Mouse (Mus musculus) olfactory bulb, adult 2 months (tissue): ENCODE results near the gene Supt6. TPM values are rescaled to one million over a fixed set of nuclear protein-coding genes. Genes with fewer than 3 reads are reported as not detected.

Source experiments
- H3K27ac ChIP-seq: fragments of 200-500 bp; 2 replicates; pipeline ENCODE4 v1.5.1; 2012; ENCODE audit warnings: low read depth, low read length; ENCODE audit not compliant: insufficient read depth
- H3K4me1 ChIP-seq: fragments of 200-500 bp; 2 replicates; pipeline ENCODE4 v1.6.1; 2012; ENCODE audit warnings: low read length; ENCODE audit not compliant: control insufficient read depth, insufficient read depth
- H3K4me3 ChIP-seq: fragments of 200-500 bp; 2 replicates; pipeline ENCODE4 v1.5.1; 2012; ENCODE audit warnings: mild to moderate bottlenecking, low read depth, low read length, moderate library complexity; ENCODE audit not compliant: insufficient read depth
- CTCF ChIP-seq: fragments of 200-500 bp; IDR thresholded peaks from 2 replicates; pipeline ENCODE4 v1.5.1; 2012; ENCODE audit warnings: low read depth, mild to moderate bottlenecking, low read length, moderate library complexity; ENCODE audit not compliant: insufficient read depth
- POLR2A ChIP-seq: fragments of 200-500 bp; IDR thresholded peaks from 2 replicates; pipeline ENCODE4 v1.6.1; 2012; ENCODE audit warnings: mild to moderate bottlenecking, low read depth, low read length, moderate library complexity; ENCODE audit not compliant: insufficient read depth
- WGBS: fragments of 180-500 bp; shearing (Covaris S2); methylation state at CpG from one replicate; pipeline ENCODE4 v1.1.7; 2018; 5-methylcytosine and 5-hydroxymethylcytosine counted together
- polyA plus RNA-seq: library from polyadenylated mRNA; stranded (reverse); fragments of >200 nt; gene quantifications from 2 replicates; pipeline ENCODE4 v1.2.4, GENCODE M21; 2012; ENCODE audit warnings: low replicate concordance; ENCODE audit not compliant: missing spikeins, insufficient read depth, insufficient read length

Supt6 gene
- polyA plus RNA-seq, 1 experiment: 62.3 TPM

DNA sequence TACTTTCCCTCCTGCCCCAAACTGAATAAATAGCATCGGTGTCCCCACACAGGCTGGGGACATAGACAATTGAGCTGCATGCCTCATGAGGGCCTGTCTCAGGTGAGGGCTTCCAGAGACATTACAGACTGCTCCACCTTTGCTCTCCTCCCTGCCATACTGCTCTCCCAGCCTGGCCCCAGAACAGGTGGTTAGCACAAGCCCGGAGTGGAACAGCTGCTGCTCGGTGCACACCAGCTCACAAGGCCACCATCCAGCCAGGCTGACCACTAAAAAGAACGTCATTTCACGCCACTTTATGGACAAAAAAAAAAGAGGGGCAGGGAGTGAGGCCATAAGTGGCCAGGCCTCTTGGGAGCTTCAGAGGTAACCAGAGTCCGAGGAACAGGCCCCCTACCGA is 38.6 kb downstream of the Supt6 start:
- Histone ChIP-seq H3K27ac (no peak overlapping the region), H3K4me3 (no peak overlapping the region), H3K4me1 (peaks cover 17% of the 10 kb centered on the region)
- 88% methylated on average over 7 of the region's 7 CpGs for WGBS
- TF ChIP-seq CTCF: no peak
- no peak for TF ChIP-seq POLR2A

DNA sequence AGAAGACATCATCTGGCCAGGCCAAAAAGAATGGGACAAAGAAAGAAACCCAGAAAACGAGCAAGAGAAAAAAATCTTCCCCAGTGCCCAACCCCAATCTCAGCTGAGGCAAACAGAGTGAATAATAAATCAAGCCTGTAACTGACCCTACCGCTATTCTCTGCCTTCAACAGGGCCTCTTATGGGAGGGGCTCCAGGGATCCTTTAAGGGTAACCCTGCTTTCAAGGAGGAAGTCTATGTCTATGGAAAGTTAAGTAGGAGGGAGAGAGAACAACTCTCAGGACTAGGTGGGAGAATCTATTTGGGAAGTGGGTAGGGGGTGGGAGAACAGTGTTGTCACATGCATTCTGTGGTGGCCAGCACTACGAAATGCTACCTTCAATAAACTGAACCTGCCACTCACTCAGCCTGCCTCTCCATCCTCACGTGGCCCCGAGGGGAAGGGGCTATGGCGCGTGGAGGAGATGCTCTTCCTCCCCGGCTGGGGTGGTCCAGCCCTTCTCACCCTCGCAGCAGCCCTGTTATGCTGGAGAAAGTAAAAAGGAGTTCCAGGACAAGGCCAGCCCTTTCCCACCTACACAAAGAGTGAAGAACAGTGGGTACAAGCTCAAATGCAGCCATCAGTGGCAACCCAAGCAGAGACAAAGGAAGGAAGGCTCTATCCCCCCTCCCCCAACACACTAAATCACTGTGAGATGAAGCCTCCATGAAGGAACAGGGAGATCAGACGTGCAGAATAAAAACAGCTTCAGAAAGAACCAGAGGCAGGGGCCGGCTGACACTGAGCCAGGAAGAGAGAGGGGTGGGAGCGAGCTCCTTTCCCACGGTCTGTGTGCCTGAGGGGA is 40.2 kb downstream of the Supt6 start:
- TF ChIP-seq CTCF: no peak
- Histone ChIP-seq H3K27ac (peak overlapping the region; percentile 50), H3K4me3 (no peak overlapping the region), H3K4me1 (peaks cover 17% of the 10 kb centered on the region)
- 50% methylated on average over 13 of the region's 13 CpGs for WGBS

DNA sequence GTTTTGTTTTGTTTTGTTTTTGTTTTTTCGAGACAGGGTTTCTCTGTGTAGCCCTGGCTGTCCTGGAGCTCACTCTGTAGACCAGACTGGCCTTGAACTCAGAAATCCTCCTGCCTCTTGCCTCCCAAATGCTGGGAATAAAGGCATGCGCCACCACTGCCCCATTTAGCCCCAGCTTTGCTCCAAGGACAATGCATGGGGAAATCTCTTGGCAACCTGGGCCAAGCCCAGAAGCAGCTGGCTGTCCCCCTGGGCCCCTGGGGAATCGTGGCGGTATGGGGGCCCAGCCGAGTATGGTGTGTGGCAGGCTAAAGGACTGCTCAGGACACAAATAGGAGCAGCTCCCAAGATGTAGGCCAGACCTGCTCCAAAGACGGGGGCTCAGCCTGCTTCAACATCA is 41.5 kb downstream of the Supt6 start:
- 65% methylated on average over 6 of the region's 6 CpGs for WGBS
- Histone ChIP-seq H3K27ac (no peak overlapping the region), H3K4me3 (no peak overlapping the region), H3K4me1 (peaks cover 17% of the 10 kb centered on the region)
- TF ChIP-seq POLR2A (no peak), CTCF (no peak)

DNA sequence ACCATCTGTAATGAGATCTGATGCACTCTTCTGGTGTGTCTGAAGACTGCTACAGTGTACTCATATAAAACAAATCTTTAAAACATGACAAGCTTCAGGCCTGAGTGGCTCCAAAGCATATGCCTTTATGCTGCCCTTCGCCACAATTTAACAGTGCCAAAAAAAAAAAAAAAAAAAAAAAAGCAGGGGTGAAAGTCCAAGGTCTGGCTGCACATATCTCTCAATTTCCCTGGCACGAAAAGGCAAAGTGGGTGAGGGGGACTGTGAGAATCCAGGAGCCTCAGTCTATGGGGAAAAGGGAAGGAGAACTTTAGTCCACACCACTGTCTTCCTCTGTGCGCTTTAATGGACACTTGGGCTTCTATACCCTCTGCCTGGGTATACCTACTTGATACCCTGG is 43.4 kb downstream of the Supt6 start:
- 96% methylated on average over 3 of the region's 3 CpGs for WGBS
- Histone ChIP-seq H3K4me1 (peaks cover 15% of the 10 kb centered on the region), H3K27ac (no peak overlapping the region), H3K4me3 (no peak overlapping the region)
- TF ChIP-seq POLR2A (no peak), CTCF (no peak)

DNA sequence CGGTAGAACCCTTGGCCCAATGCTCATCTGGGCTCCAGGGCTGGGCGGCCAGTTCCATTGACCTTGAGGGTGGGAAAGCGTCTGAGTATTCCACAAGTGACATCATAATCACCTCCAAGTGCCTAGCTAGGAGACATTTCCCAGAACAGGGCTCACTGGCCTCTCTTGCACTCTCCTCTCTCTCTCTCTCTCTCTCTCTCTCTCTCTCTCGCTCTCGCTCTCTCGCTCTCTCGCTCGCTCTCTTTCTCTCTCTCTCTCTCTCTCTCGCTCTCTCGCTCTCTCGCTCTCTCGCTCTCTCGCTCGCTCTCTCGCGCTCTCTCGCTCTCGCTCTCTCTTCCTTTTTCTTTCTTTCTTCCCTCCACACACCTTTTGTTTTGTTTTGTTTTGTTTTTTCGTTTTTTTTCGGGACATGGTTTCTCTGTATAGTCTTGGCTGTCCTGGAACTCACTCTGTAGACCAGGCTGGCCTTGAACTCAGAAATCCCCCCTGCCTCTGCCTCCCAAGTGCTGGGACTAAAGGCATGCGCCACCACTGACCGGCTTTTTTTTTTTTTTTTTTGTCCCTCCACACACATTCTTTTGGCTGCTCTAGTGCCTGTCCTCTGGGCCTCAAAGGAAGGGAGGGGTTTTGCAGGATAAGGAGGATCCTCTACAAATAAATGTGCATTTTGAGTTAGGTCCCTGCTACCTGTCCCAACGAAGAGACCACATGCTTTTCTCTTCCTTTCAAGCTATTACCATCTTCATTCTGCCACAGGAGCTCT is 50.5 kb downstream of the Supt6 start:
- TF ChIP-seq CTCF: no peak
- no peak for TF ChIP-seq POLR2A
- H3K27ac ChIP-seq: no peak overlapping the region
- peaks cover 12% of the 10 kb centered on the region; the same call in 1 of the 2 replicates for H3K4me1 ChIP-seq
- peak overlapping the region; percentile 45 for H3K4me3 ChIP-seq
- WGBS: 63% methylated on average over 23 of the region's 23 CpGs

DNA sequence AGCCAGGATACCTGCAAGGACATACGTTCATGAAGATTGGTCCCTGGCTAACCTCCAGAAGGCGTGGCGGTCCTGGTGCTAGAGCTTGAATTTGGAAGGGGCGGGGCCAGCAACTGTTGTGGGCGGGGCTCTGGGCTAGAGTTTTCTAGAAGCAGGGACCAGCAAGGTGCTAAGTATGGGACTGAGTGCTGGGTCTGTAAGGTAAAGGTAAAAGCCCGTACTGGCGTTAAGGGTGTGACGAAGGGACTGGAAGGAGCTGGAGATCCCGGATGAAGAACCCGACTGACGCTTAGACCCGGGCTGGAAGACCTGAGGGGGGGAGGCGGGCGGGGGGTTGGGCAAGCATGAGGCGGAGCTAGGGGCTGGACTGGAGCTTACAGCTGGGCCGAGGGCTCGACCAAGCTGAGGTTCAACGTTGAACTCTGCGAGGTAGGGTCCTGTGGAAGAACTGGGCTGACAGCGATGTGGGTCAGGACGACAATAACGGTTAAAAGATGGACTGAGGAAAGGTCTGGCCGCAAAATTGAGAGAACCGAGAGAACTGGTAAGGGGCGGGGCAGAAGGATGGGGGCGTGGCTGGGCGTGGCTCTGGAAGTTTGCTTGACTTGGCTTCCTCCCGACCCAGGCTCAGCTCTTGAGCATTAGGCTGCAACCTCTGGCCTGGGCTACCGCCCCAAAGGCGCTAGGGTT is 51.2 kb downstream of the Supt6 start:
- TF ChIP-seq POLR2A (no peak), CTCF (no peak)
- H3K27ac ChIP-seq: 0 out of 2 replicates have a peak overlapping the region, but pooled peaks have one; percentile 36
- H3K4me1 ChIP-seq: peaks cover 14% of the 10 kb centered on the region
- peak overlapping the region; percentile 45 for H3K4me3 ChIP-seq
- 12% methylated on average over 30 of the region's 30 CpGs for WGBS

DNA sequence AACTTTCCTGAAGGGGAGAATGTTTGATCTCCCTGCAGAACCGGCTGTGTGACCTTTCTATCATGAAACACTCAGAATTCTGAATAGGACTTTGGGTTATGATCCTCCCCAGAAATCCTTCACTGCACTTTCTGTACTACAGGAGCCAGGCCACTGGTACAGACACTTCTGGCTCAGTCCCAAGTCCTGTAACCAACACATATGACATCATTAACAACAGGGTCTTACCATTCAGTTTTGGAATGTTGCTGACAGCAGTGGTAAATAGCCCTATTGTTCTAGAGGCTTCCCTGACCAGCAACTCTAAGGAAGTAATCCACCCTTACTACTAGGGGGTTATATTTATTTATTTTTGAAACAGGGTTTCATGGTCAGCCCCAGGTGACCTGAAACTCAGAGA is 52.7 kb downstream of the Supt6 start, which contains the start of gene Proca1:
Gene Proca1 (plus strand): TSS at position 280 of the 400 bp plus-strand sequence.
- H3K27ac ChIP-seq: no peak within 1 kb of the TSS
- H3K4me1 ChIP-seq: peaks cover 19% of the 10 kb centered on the region
- 74% methylated on average over 1 of the region's 1 CpGs for WGBS
- TF ChIP-seq POLR2A (no peak), CTCF (no peak)
- no peak within 1 kb of the TSS for H3K4me3 ChIP-seq

DNA sequence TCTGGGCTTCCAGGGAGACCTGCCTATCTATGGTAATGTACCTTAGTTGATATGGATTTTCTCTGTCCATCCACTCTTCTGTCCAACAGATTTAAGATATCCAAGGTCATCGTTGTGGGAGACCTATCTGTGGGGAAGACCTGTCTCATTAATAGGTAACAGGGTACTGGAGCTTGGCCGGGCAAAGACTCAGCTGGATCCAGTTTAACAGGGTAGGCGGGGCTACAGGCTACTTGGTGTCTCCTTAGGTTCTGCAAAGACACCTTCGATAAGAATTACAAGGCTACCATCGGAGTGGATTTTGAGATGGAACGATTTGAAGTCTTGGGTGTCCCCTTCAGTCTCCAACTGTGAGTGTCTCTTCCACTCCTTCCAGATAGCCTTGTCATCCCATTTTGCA is 55.7 kb downstream of the Supt6 start:
- TF ChIP-seq CTCF (no peak), POLR2A (no peak)
- 0 out of 2 replicates have a peak overlapping the region, but pooled peaks have one; percentile 73 for H3K27ac ChIP-seq
- H3K4me1 ChIP-seq: peaks cover 15% of the 10 kb centered on the region
- peak overlapping the region; percentile 83; the same call in 1 of the 2 replicates for H3K4me3 ChIP-seq
- 72% methylated on average over 6 of the region's 6 CpGs for WGBS
